Mouse (Mus musculus): ENCODE results near the gene Cdsn.

Gene Cdsn

DNA sequence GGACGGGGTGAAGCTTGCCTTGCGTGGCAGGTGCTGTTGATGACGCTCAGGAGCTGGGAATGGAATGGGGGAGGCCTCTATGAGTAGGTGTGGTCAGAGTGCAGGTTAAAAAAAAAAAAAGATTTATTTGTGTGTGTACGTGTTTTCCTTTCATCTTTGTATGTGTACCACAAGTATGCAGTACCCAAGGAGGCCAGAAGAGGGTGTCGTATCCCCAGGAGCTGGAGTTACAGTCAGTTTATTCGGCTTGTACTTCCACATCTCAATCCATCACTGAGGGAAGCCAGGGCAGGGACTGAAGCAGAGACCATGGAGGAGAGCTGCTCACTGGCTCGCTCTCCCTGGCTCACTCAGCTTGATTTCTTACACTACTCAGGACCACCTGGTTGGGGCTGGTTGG is 19.5 kb downstream of the Cdsn start:
- no peak for DNase-seq (ENCODE audit: low read depth)

DNA sequence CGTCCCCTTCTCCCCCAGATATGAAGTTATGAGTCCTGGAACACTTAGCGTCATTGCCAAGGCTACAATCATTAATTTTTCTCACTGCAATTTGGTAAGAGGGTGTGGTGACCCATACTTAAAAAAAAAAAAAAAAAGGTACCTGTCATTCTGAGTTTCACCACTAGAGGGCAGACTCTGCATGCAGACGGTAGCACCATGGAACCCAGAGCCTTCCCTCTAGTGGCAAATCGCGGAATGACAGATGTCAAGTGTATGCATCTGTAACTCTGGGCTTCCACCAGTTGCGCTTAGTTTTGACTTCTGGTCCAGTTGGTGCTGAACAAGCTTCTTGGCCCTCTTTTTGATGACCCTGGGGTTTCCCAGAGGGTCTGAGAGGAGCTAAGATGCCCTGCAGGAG is 26.3 kb downstream of the Cdsn start:
- peak; percentile 89 for DNase-seq (ENCODE audit: low read depth)

DNA sequence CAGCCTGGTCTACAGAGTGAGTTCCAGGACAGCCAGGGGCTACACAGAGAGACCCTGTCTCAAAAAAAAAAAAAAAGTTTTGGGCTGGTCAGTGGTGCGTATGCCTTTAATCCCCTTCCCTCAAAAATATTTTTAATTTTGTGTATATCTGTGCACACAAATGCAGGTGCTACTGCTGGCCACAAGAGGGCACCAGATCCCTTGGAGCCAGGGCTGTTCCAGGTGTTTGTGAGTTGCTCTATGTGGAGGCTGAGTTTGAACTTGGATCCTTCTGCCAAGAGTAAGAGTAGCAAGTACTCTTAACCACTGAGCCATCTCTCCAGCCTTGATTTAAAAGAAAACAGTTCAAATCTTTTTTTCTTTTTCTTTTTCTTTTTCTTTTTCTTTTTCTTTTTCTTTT is 31.0 kb downstream of the Cdsn start:
- no peak for DNase-seq (ENCODE audit: low read depth)

DNA sequence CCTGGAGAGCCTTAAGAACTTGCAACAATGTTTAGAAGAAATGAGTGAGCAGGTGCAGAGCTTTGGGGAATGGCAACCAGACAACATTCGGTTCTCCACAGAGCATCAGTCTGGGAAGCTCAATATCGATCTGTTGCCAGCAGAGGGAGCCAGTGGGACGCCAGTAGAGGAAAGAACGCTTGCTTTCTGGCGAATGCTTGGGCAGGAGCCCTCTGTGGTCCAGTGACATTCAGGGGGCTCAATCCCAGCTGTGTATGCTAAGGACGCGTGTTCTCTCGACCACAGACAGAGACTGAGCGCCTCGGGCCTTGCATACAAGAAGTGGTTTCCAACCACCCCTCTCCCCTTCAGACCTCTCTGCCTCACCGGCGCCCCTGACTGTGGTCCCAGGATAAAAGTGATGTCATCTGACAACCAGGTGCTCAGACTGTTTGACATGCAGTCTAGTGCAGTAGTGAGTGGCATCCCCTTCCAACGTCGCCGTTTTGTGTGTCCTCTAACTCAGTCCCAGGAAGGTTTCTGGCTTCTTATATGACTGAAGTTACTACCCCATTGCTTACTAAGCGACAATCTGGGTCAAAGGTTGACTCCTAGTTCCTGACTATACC is 32.5 kb downstream of the Cdsn start:
- DNase-seq (ENCODE audit: low read depth), result peak; percentile 40

DNA sequence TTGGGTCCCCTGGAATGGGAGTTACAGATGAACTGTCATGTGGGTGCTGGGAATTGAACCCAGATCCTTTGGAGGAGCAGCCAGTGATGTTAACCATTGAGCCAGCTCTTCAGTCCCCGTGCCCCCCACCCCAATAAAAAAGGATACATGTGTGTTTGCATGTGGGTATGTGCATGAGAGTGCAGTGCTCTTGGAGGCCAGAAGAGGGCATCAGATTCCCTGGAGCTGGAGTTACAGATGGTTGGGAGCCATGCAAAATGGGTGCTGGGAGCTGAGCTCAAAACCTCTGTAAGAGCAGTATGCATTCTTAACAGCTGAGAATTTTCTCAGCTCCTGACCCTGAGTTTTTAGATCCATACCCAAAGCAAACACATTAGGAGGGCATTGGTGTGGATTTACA is 35.4 kb downstream of the Cdsn start:
- DNase-seq (ENCODE audit: low read depth), result no peak

DNA sequence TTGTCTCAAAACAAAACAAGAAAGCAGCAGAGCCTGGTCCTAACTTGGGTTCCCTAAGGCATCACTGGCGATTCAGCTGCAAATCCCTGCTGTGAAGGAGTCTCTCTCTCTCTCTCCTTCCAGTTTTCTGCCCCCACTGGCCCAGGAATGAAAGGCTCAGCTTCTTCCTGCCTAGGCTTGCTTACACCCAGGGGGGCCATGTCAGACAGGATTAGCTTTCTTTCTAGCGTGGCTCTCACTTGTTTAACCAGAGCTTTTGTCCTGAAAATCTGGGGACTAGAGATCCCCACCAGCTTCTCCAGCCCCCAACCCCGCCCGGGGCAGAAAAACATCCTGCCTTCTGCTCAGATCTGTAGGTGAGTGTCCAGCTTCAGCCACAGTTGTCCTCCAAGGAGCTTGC is 36.5 kb downstream of the Cdsn start:
- DNase-seq (ENCODE audit: low read depth), result no peak

DNA sequence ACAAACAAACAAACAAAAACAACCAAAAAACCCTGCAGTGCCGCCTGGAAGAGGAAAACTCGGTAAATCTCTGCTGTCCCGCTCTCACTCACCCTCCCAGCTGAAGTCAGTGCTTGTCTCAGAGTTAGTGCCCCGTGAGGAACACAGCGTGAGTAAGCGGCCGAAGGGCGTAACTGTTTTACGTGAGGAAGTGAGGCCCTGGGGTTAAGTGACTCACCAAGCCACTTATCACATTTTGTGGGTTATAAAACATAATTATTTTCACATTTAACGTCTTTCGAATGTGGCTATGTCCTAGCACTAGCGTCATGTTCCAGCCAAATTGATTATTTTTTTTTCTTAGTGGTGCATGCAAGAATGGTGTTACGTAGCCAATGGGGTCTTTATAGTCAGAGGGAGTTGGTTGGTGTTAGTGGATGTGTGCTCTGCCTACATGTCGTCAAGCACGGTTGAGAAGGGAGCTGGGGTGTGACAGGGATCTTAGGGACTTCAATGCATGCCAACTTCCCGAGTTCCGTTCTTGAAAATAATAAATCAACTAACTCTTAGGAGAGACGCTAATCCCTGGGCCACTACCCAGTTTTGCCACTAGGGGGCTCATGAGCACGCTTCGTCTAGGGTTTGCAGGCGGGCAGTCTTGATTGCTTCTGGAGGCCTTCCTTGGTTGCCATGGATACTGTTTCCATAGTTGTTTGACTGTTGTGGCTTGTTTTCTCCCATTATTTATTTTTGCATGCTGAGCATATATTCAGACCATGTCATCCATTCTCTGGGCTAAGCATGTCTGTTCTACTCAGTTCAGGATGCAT is 38.7 kb downstream of the Cdsn start:
- peak; percentile 42 for DNase-seq (ENCODE audit: low read depth)

DNA sequence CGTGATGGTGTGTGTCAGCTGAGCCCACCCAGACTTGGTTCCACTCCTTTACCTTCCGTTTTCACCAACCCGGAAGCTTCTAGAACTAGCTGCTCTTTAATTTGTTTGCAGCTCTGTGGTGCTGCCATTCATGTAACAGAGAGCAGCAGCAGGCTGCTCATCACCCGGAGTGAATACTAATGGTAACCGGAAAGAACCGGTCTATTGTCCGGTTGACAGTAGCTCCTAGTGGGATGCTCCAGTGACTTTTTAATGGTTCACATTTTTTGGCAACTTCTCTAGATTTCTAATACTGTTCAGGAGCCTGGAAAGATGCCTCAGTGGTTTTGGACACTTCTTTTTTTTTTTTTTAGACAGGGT is 39.3 kb downstream of the Cdsn start:
- DNase-seq (ENCODE audit: low read depth), result no peak

DNA sequence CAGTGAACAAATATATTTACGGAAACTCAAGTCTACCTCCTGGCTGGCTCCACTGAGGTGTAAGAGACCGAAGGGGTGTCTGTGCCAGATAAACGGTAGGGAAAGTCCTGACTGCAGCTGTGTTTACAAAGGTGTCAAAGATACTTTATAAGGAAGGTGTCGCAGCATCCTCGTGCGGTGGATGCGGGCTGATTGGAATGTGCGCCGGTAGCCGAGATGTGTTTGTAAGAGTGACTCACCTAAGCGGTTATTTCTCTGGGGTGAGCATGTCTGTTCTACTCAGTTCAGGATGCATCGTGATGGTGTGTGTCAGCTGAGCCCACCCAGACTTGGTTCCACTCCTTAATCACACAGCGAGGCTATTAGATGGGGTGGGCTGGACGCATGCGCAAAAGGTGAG is 39.8 kb downstream of the Cdsn start:
- no peak for DNase-seq (ENCODE audit: low read depth)

DNA sequence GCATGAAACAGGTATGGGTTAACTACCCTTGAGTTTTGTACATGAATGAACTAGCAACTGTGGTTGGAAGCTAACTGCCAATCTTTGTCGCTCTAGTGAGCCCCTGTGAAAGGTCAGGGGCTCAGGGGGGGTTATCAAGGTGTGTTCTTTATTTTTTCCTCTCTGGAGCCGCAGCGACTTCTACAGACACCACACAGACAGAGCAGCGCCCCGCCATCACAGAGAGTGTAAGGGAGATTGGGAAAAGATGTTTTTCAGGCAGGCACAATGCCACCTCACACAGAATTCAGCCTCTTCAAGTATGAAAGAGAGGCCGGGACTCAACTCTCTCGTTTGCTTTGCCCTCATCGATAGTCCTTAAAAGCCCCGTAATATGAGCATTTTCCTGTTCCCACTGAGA is 40.2 kb downstream of the Cdsn start:
- no peak for DNase-seq (ENCODE audit: low read depth)

DNA sequence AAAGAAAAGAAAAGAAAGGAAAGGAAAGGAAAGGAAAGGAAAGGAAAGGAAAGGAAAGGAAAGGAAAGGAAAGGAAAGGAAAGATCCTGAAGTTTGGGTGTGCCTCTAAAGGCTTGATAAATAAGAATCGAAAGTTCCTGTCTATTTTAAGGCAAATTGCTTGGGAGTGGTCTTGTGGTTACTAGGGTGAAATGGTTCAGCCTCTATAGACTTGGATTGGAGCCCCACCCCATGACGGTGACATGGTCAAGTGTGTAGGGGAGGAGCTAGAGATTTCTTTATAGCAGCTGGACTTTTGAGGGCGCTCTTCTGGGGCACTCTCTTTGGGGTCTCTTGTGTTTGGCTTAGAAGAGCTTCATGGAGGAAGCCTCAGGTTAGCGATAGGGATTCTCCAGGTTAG is 41.9 kb downstream of the Cdsn start:
- DNase-seq (ENCODE audit: low read depth), result no peak

DNA sequence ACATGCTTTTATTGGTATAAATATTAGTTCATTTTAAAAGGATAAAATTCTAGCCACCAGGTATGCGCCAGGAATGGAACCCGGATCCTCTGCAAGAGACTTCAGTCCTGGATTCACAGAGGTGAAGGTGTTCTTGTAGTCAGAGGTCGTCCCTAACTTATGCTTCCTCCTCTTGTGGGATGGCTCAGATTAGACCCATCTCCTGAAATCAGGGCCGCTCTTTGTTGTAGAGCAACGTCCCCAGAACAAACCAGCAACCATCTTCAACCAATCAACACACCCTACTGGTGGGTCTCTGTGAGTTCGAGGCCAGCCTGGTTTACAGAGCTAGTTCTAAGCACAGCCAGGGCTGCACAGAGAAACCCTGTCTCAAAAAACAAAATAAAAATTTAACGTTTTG is 42.5 kb downstream of the Cdsn start:
- no peak for DNase-seq (ENCODE audit: low read depth)

DNA sequence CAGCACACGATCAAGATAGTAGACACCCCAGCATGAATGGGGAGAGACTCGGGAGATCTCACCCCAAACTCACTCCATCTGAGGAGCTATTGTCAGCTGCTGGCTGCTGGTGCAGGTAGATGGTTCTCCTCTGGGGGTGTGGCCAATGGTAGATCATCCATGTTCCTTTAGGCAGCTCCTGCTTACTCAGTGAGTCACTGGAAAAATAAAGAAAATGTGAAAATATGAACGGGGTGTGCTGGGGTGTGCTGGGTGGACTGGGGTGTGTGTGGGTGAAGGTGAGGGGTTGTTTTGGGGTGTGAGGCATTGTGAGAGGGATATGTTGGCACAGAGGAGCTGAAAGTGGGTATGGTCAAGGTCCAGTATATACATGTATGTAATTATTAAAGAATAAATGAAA is 45.5 kb downstream of the Cdsn start:
- DNase-seq (ENCODE audit: low read depth), result no peak

DNA sequence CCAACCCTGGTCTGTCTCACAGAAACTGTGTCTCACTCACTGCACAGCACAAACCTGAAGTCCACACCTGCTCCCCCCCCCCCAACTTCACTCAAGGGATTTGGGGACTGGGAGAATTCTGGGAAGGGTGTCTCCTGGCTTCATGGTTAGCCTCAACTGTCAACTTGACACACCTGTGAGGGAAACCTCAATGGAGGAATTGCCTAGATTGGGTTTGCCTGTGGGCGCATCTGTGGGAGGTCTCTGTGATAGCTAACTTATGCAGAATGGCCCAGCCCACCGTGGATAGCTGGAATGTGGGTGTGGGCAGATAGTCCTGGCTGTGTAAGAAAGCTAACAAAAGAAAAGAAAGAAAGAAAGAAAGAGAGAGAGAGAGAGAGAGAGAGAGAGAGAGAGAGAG is 49.3 kb downstream of the Cdsn start, which contains the start of gene Sfta2:
Gene Sfta2 (plus strand): TSS at position 301 of the 400 bp plus-strand sequence.
- DNase-seq (ENCODE audit: low read depth), result no peak

DNA sequence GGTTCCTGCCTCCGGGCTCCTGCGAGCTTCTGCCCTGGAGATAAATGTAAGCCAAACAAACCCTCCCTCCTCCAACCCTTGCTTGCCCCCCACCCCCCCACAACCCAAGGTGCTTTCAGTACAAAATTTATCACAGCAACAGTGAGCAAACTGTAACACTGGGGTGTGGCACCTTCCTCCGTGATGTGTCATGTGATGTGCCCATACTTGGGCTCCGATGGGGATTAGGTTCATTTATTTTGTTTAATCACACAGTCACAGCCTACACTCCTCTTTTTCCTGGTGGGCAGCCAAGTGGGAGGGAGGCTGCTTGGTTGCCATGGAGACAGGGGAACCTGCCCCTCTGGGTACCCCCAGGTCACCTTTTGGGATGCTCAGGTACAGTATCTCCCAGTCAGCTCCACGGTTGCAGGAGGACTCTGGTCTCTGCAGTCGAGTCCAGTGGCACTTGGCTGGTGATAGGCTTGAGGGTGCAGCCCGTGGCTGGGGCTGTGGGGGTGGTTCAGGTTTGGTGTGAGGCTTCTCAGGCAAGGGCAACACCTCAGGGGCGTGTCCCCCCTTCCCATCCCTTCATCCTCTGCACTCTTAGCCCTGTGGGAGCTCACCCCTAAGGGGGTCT is 49.9 kb downstream of the Cdsn start:
- DNase-seq (ENCODE audit: low read depth), result no peak

Measured in c-Kit-positive CD71-positive TER-119-negative erythroid progenitor cells, embryonic 14.5 days (primary cell).